Mouse (Mus musculus) liver, embryonic 12.5 days (tissue): ENCODE measurements around the gene Kif13a. TPM values are rescaled to one million over a fixed set of nuclear protein-coding genes. Genes with fewer than 3 reads are reported as not detected.
A peak's percentile ranks its signal among the peaks of the same experiment; 100 is the strongest.

Source experiments
- ATAC-seq: fragments of 200-750 bp; cut with Nextera tagmentation; 2 replicates; pipeline ENCODE4 v1.8.0; 2017; ENCODE audit warnings: moderate number of reproducible peaks, mild to moderate bottlenecking, moderate library complexity
- H3K27ac ChIP-seq: fragments of 300-500 bp; sonication (generic); 2 replicates; pipeline ENCODE4 v1.5.1; 2016; ENCODE audit warnings: mild to moderate bottlenecking
- H3K27me3 ChIP-seq: fragments of 300-500 bp; sonication (generic); replicated peaks from 2 replicates; pipeline ENCODE4 v1.6.1; 2016; ENCODE audit warnings: mild to moderate bottlenecking, moderate library complexity
- H3K36me3 ChIP-seq: fragments of 300-500 bp; sonication (generic); 2 replicates; pipeline ENCODE4 v1.6.1; 2016; ENCODE audit warnings: mild to moderate bottlenecking, moderate library complexity
- H3K4me1 ChIP-seq: fragments of 300-500 bp; sonication (generic); 2 replicates; pipeline ENCODE4 v1.6.1; 2016
- H3K4me2 ChIP-seq: fragments of 300-500 bp; sonication (generic); 2 replicates; pipeline ENCODE4 v1.6.1; 2016; ENCODE audit warnings: mild to moderate bottlenecking, moderate library complexity
- H3K4me3 ChIP-seq: fragments of 300-500 bp; sonication (generic); 2 replicates; pipeline ENCODE4 v1.5.1; 2016; ENCODE audit warnings: mild to moderate bottlenecking, moderate library complexity
- H3K9ac ChIP-seq: fragments of 300-500 bp; sonication (generic); 2 replicates; pipeline ENCODE4 v1.6.1; 2016; ENCODE audit warnings: mild to moderate bottlenecking, moderate library complexity
- H3K9me3 ChIP-seq: fragments of 300-500 bp; sonication (generic); replicated peaks from 2 replicates; pipeline ENCODE4 v1.6.1; 2016; ENCODE audit warnings: mild to moderate bottlenecking, moderate library complexity
- WGBS: fragments of 180-500 bp; shearing (Covaris S2); methylation state at CpG from one replicate; pipeline ENCODE4 v1.1.7; 2016; ENCODE audit not compliant: insufficient replicate concordance; 5-methylcytosine and 5-hydroxymethylcytosine counted together
- polyA plus RNA-seq: library from polyadenylated mRNA; unstranded; fragments of >200 nt; fragmentation: Nextera tagmentation; extraction: Ambion mirVana; gene quantifications from 2 replicates; pipeline ENCODE4 v1.2.1, GENCODE M21; 2016

Kif13a gene
- polyA plus RNA-seq, 1 experiment from 2014 or later: 6.9 TPM

DNA sequence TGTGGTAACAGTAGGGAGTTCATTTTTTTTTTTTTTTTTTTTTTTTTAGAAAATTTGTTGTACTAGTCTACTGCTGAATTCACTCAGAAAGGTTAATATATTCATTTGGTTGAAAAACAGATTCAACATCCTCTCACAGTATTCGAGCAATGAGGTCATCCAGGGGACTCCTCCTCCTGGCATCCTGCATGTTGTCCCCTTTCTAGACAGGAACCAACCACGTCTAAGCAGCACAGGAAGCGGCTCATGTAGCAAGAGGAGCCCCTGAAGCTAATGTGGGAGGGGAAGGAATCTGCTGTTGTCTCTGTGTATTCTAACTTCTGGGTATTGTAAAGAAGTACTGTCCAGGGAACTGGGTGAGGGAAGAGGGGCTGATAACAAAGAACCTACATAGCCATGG is 18.4 kb upstream of the Kif13a start:
- Histone ChIP-seq H3K4me2 (no peak overlapping the region), H3K4me1 (peaks cover 4% of the 10 kb centered on the region), H3K9me3 (no peaks in the 10 kb centered on the region), H3K36me3 (no peaks in the 10 kb centered on the region), H3K4me3 (no peak overlapping the region), H3K27ac (no peak overlapping the region), H3K9ac (no peak overlapping the region), H3K27me3 (no peaks in the 10 kb centered on the region)
- ATAC-seq: no peak
- 37% methylated on average over 3 of the region's 3 CpGs for WGBS

DNA sequence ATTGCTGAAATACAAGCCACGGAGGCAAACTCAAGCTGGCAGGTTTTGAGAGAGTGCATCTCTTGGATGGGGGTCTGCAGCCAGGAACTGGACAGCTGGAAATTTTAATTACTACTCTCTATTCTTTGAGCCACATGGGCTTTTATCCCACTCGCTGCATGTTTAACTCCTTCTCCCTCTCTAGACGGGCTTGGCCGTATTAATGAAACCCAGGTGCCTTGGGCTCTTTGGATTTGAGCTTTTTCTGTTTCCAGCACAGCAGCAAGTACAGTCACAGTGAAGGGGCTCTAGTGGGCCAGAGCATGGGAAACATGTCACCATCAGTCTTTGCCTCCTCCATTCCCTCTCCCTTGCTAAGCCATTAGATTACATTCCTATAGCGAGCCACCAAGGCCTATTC is 16.4 kb upstream of the Kif13a start:
- no peaks in the 10 kb centered on the region for H3K27me3 ChIP-seq
- WGBS: 61% methylated on average over 5 of the region's 5 CpGs
- ATAC-seq: no peak
- no peak overlapping the region for H3K4me3 ChIP-seq
- peaks cover 4% of the 10 kb centered on the region for H3K4me1 ChIP-seq
- H3K27ac ChIP-seq: no peak overlapping the region
- H3K9me3 ChIP-seq: no peaks in the 10 kb centered on the region
- no peaks in the 10 kb centered on the region for H3K36me3 ChIP-seq
- H3K4me2 ChIP-seq: no peak overlapping the region
- H3K9ac ChIP-seq: no peak overlapping the region

GRCm38 (mm10) chr13:46945256-46945655 is 15.6 kb upstream of the Kif13a start:
- Histone ChIP-seq H3K4me1 (peaks cover 4% of the 10 kb centered on the region), H3K36me3 (no peaks in the 10 kb centered on the region), H3K4me3 (no peak overlapping the region), H3K9ac (no peak overlapping the region), H3K4me2 (no peak overlapping the region), H3K27ac (no peak overlapping the region), H3K27me3 (no peaks in the 10 kb centered on the region), H3K9me3 (no peaks in the 10 kb centered on the region)
- WGBS: 58% methylated on average over 3 of the region's 3 CpGs
- ATAC-seq: no peak

GRCm38 (mm10) chr13:46943294-46943693 is 13.6 kb upstream of the Kif13a start:
- ATAC-seq: no peak
- Histone ChIP-seq H3K36me3 (no peaks in the 10 kb centered on the region), H3K9ac (no peak overlapping the region), H3K27ac (no peak overlapping the region), H3K4me2 (no peak overlapping the region), H3K4me1 (no peaks in the 10 kb centered on the region), H3K27me3 (no peaks in the 10 kb centered on the region), H3K4me3 (no peak overlapping the region), H3K9me3 (no peaks in the 10 kb centered on the region)

- ATAC-seq: no peak
- H3K4me1 ChIP-seq: peaks cover 35% of the 10 kb centered on the region
- H3K9ac ChIP-seq: no peak overlapping the region
- no peaks in the 10 kb centered on the region for H3K36me3 ChIP-seq
- no peak overlapping the region for H3K4me3 ChIP-seq
- peaks cover 11% of the 10 kb centered on the region for H3K27me3 ChIP-seq
- no peak overlapping the region for H3K4me2 ChIP-seq
- 54% methylated on average over 10 of the region's 10 CpGs for WGBS
- H3K9me3 ChIP-seq: no peaks in the 10 kb centered on the region
- no peak overlapping the region for H3K27ac ChIP-seq
Observed at GRCm38 (mm10) chr13:46934116-46934515, 4.4 kb upstream of the Kif13a start.

DNA sequence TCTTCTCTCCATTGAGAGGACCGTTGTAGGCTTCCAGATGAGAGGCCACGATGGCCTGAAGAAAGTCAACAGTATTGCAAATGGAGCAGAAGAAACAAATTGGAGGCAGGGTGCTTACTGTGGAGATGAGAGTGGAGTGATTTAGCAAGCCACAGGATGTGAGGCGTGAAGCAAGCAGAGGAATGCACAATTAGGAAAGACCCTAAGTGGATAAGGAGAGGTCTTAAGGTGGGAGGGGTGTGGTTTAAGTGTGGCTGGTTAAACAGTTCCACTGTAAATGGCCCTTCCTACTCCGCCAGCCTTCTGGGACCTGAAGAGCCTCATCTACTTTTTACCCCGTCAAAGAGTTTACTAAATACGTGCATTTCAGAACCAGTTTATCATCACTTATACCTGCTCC is 3.2 kb upstream of the Kif13a start:
- no peaks in the 10 kb centered on the region for H3K36me3 ChIP-seq
- H3K9ac ChIP-seq: no peak overlapping the region
- H3K4me1 ChIP-seq: peaks cover 44% of the 10 kb centered on the region
- H3K9me3 ChIP-seq: no peaks in the 10 kb centered on the region
- 55% methylated on average over 6 of the region's 6 CpGs for WGBS
- H3K4me2 ChIP-seq: no peak overlapping the region
- ATAC-seq: no peak
- no peak overlapping the region for H3K27ac ChIP-seq
- H3K4me3 ChIP-seq: no peak overlapping the region
- H3K27me3 ChIP-seq: peaks cover 20% of the 10 kb centered on the region

DNA sequence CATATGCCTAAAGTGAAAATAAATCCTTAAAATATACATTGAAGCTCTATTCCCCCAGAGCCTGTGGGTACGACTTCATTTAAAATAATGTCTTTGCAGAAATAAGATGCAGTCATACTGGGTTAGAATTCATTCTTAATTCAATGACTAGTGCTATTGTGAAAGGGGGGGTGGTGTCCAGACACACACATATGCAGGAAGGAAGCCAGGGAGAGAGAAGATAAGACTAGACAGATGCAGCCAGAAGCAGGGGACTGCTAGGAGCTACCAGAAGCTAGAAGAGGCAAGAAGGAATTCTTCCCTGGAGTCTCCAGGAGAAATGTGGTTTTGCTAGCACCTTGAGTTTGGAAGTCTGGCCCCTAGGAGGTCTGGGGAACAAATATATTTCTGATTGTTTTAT is 2.4 kb upstream of the Kif13a start:
- no peak overlapping the region for H3K4me3 ChIP-seq
- H3K27ac ChIP-seq: no peak overlapping the region
- no peaks in the 10 kb centered on the region for H3K9me3 ChIP-seq
- peaks cover 44% of the 10 kb centered on the region for H3K4me1 ChIP-seq
- peaks cover 20% of the 10 kb centered on the region for H3K27me3 ChIP-seq
- no peak for ATAC-seq
- no peak overlapping the region for H3K9ac ChIP-seq
- no peak overlapping the region for H3K4me2 ChIP-seq
- WGBS: 56% methylated on average over 1 of the region's 1 CpGs
- H3K36me3 ChIP-seq: no peaks in the 10 kb centered on the region

DNA sequence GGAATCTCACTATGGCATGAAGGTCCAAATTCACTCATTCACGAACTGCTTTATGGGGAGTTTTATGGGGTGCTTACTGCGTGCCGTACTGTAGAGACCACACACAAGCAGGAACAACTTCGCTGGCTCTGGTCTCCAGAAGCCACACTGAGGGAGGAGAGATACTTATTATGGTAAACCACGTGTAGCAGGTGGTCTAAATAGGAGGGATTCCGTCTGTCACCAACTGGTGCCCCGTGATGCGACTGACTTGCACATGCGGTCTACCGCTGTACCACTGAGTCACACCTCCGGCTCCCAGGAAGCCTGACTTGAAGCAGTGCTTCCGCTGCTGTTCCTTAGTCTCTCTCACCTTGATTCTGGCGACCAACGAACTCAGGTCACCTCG is 986 bp upstream of the Kif13a start:
- WGBS: 2% methylated on average over 15 of the region's 15 CpGs

GRCm38 (mm10) chr13:46928961-46929691 is 541 bp downstream of the Kif13a start:
- under 1% methylated on average over 57 of the region's 60 CpGs for WGBS
- H3K27me3 ChIP-seq: peaks cover 20% of the 10 kb centered on the region

More for the DNA sequence above, 986 bp upstream of the Kif13a start:
- Histone ChIP-seq H3K4me3 (peak overlapping the region; percentile 73), H3K36me3 (no peaks in the 10 kb centered on the region; the same call in 1 of the 2 replicates), H3K4me2 (peak overlapping the region; percentile 91), H3K4me1 (peaks cover 44% of the 10 kb centered on the region), H3K9ac (peak overlapping the region; percentile 76), H3K27me3 (peaks cover 20% of the 10 kb centered on the region), H3K27ac (peak overlapping the region; percentile 89), H3K9me3 (no peaks in the 10 kb centered on the region)
- peak; percentile 27; the same call in 1 of the 2 replicates for ATAC-seq

DNA sequence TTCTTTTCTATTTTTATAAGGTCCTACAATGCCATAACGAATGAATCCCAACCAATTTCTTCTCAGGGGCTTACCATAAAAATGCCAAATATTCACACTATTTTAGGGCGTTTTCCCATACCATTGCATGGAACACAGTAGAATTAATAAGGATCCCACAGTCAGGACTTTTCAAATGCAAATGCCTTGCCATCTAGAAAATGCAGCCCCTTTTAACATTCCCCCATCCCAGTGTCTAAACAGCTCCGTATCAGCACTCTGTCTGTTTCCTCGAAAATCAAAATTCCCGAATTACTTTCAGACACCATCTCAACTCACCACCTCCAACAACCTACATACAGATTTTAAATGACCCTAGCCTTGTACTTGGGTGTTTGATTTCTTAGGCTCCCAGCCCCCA is 1.3 kb downstream of the Kif13a start:
- peak overlapping the region; percentile 73 for H3K4me3 ChIP-seq
- ATAC-seq: no peak
- 57% methylated on average over 5 of the region's 5 CpGs for WGBS
- no peak overlapping the region; the same call in 1 of the 2 replicates for H3K9ac ChIP-seq
- H3K4me1 ChIP-seq: peaks cover 33% of the 10 kb centered on the region
- H3K27ac ChIP-seq: no peak overlapping the region
- peaks cover 20% of the 10 kb centered on the region for H3K27me3 ChIP-seq
- H3K4me2 ChIP-seq: peak overlapping the region; percentile 91
- no peaks in the 10 kb centered on the region for H3K9me3 ChIP-seq
- H3K36me3 ChIP-seq: no peaks in the 10 kb centered on the region; the same call in 1 of the 2 replicates

More at GRCm38 (mm10) chr13:46928961-46929691, 541 bp downstream of the Kif13a start:
- Histone ChIP-seq H3K27ac (peak overlapping the region; percentile 89), H3K36me3 (no peaks in the 10 kb centered on the region; the same call in 1 of the 2 replicates), H3K9ac (peak overlapping the region; percentile 72), H3K4me3 (peak overlapping the region; percentile 73), H3K4me2 (peak overlapping the region; percentile 91), H3K4me1 (peaks cover 37% of the 10 kb centered on the region), H3K9me3 (no peaks in the 10 kb centered on the region)
- peak; percentile 34; the same call in 1 of the 2 replicates for ATAC-seq

GRCm38 (mm10) chr13:46925671-46926070 is 4.0 kb downstream of the Kif13a start:
- no peak for ATAC-seq
- H3K27me3 ChIP-seq: peaks cover 20% of the 10 kb centered on the region
- H3K9ac ChIP-seq: no peak overlapping the region
- no peak overlapping the region for H3K27ac ChIP-seq
- WGBS: 87% methylated on average over 13 of the region's 13 CpGs
- H3K4me2 ChIP-seq: no peak overlapping the region
- no peak overlapping the region for H3K4me3 ChIP-seq
- H3K9me3 ChIP-seq: no peaks in the 10 kb centered on the region
- H3K36me3 ChIP-seq: no peaks in the 10 kb centered on the region; the same call in 1 of the 2 replicates
- H3K4me1 ChIP-seq: peaks cover 15% of the 10 kb centered on the region

DNA sequence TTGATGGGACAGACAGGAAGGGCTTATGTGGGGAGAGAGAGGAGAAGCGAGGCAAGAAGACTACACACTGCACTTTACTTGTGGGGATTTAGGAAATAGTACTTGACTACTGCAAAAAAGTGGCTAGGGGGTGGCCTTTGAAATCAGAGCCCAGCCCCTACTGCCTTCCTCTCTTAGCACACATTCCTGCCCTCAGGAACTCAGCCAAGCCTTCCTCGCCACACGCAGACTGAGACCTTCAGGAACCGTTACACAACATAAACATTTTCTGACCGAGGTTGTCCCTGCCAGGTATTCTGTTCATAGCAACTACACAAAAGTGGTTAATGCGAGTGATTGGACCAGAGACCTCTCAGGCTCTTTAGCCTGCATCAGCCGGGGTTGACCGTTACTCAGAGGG is 8.1 kb downstream of the Kif13a start:
- WGBS: 79% methylated on average over 8 of the region's 8 CpGs
- peaks cover 7% of the 10 kb centered on the region for H3K4me1 ChIP-seq
- H3K4me2 ChIP-seq: no peak overlapping the region

More for the DNA sequence above, 8.1 kb downstream of the Kif13a start:
- no peak for ATAC-seq
- Histone ChIP-seq H3K27ac (no peak overlapping the region), H3K9me3 (no peaks in the 10 kb centered on the region), H3K27me3 (no peaks in the 10 kb centered on the region), H3K36me3 (no peaks in the 10 kb centered on the region; the same call in 1 of the 2 replicates), H3K9ac (no peak overlapping the region), H3K4me3 (no peak overlapping the region)
